Mouse (Mus musculus): ENCODE measurements around the gene Plin4. TPM values are rescaled to one million over a fixed set of nuclear protein-coding genes. Genes with fewer than 3 reads are reported as not detected.

Gene Plin4
- polyA plus RNA-seq, 1 experiment from 2014 or later, result 0.11 TPM

GRCm38 (mm10) chr17:56139355-56139754 is 29.8 kb upstream of the Plin4 start:
- WGBS, result 5% methylated on average over 18 of the region's 21 CpGs
- H3K9me3 ChIP-seq, result no peaks in the 10 kb centered on the region
- peaks cover 14% of the 10 kb centered on the region; the same call in 1 of the 2 replicates for H3K27me3 ChIP-seq
- H3K4me2 ChIP-seq (replicated peaks), result peak overlapping the region; percentile 77
- peak overlapping the region; percentile 84 for H3K4me3 ChIP-seq
- H3K36me3 ChIP-seq, result no peaks in the 10 kb centered on the region
- H3K4me1 ChIP-seq, result peaks cover 46% of the 10 kb centered on the region
- peak overlapping the region; percentile 76 for H3K9ac ChIP-seq (replicated peaks)
- peak overlapping the region; percentile 77; the same call in 1 of the 2 replicates for H3K27ac ChIP-seq (replicated peaks)
- peak; percentile 47 for ATAC-seq (replicated peaks)

DNA sequence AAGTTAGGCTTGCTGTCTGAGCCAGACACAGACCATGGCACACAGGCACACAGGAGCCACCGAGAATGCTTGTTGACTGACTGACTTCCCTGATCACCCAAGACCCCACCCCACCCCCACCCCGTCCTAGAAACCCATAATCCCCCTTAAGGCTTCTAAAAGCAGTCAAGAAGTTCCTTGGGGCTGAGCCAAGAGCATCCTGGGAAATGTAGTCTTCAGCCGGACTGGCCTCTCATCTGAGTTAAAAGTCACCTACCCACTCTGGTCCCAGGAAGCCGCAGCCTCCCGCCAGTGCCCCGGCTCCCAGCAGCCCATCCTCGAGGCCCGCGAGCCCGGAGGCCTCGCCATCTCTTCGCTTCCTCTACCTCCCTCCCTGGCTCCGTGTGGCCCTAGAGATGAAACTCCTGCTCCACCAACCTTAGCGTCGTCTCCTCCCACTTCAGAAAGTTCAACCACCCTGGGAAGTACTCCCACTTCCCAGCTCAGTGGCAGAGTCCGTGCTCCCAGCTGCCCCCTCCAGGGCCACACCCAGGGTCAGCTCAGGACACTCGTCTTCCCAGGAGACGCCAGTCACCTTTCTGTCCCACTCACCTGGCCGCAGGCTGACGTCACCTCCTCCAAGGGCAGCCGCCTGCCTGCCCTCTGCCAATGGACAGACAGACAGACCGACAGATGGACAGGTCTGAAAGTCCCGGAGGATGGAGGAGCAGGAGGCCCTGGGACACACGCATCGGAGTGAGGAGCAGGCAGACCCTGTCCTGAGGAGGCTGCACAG is 28.4 kb upstream of the Plin4 start:
- Histone ChIP-seq H3K4me1 (peaks cover 55% of the 10 kb centered on the region), H3K9me3 (no peaks in the 10 kb centered on the region), H3K4me3 (peak overlapping the region; percentile 84), H3K27ac (replicated peaks) (no peak overlapping the region), H3K36me3 (no peaks in the 10 kb centered on the region), H3K9ac (replicated peaks) (peak overlapping the region; percentile 35; the same call in 1 of the 2 replicates), H3K4me2 (replicated peaks) (peak overlapping the region; percentile 77), H3K27me3 (peaks cover 14% of the 10 kb centered on the region; the same call in 1 of the 2 replicates)
- WGBS, result 18% methylated on average over 25 of the region's 25 CpGs
- no peak for ATAC-seq (replicated peaks)

GRCm38 (mm10) chr17:56136558-56136957 is 27.0 kb upstream of the Plin4 start:
- peaks cover 46% of the 10 kb centered on the region for H3K4me1 ChIP-seq
- peaks cover 10% of the 10 kb centered on the region; the same call in 1 of the 2 replicates for H3K27me3 ChIP-seq
- no peaks in the 10 kb centered on the region for H3K9me3 ChIP-seq
- H3K36me3 ChIP-seq, result no peaks in the 10 kb centered on the region
- no peak for ATAC-seq (replicated peaks)
- H3K4me3 ChIP-seq, result no peak overlapping the region
- 84% methylated on average over 7 of the region's 7 CpGs for WGBS
- no peak overlapping the region for H3K9ac ChIP-seq (replicated peaks)
- no peak overlapping the region for H3K27ac ChIP-seq (replicated peaks)
- H3K4me2 ChIP-seq (replicated peaks), result no peak overlapping the region

GRCm38 (mm10) chr17:56134463-56134971 is 24.9 kb upstream of the Plin4 start:
- Histone ChIP-seq H3K9me3 (no peaks in the 10 kb centered on the region), H3K27ac (replicated peaks) (no peak overlapping the region), H3K9ac (replicated peaks) (no peak overlapping the region), H3K4me2 (replicated peaks) (peak overlapping the region; percentile 37), H3K4me3 (no peak overlapping the region), H3K36me3 (peaks cover 15% of the 10 kb centered on the region), H3K27me3 (no peaks in the 10 kb centered on the region), H3K4me1 (peaks cover 36% of the 10 kb centered on the region)
- WGBS, result 2% methylated on average over 27 of the region's 27 CpGs
- 0 out of 2 replicates have a peak, but pooled peaks have one; percentile 9 for ATAC-seq (replicated peaks)

DNA sequence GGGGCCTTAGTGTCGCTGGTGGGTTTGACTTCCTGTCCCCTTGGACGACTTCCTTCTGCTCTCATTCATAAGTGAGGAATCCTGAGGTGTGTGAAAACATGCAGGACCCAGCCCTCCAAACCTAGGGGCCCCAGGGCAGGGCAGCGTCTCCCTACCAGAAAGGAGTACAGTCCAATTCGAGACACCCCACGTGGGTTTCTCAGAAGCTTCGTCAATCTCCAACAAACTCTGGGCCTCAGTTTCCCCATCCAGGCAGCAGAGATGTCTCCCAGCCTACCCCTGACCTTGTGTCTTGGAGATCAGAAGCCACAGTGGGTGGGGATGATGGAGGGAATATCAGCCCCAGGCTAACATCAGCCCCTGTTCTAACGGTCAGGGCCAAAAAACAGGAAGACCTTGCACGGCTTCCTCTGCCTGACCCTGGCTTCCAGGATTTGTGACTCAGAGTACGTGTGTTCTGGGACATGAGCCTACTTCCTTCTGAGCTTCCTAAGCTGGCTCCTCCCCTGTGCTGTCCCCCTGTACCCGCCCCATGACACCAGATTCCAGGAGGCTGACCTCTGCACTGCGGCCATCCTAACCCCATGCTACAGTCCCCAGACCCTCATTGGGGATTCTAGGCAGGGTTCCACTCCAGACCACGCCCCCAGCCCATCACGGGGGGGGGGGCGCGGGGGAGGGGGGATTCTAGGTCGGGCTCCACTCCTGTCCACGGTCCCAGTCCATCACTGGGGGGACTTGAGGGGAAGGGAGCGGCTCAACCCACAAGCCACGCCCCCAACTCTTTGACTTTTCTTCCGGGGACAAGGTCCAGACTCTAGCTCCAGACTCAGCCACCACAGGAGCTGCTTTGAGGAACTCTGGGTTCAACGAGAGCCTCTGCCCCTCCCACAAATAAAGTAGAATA is 24.1 kb upstream of the Plin4 start:
- Histone ChIP-seq H3K4me2 (replicated peaks) (peak overlapping the region; percentile 37), H3K36me3 (peaks cover 22% of the 10 kb centered on the region), H3K9ac (replicated peaks) (no peak overlapping the region), H3K4me1 (peaks cover 28% of the 10 kb centered on the region), H3K4me3 (no peak overlapping the region), H3K27ac (replicated peaks) (peak overlapping the region; percentile 14; the same call in 1 of the 2 replicates), H3K9me3 (no peaks in the 10 kb centered on the region), H3K27me3 (no peaks in the 10 kb centered on the region)
- WGBS, result 23% methylated on average over 19 of the region's 21 CpGs
- 0 out of 2 replicates have a peak, but pooled peaks have one; percentile 21 for ATAC-seq (replicated peaks)

- H3K4me3 ChIP-seq, result no peak overlapping the region
- no peaks in the 10 kb centered on the region for H3K27me3 ChIP-seq
- peaks cover 19% of the 10 kb centered on the region for H3K4me1 ChIP-seq
- no peak overlapping the region for H3K9ac ChIP-seq (replicated peaks)
- no peak overlapping the region for H3K4me2 ChIP-seq (replicated peaks)
- 6% methylated on average over 14 of the region's 14 CpGs for WGBS
- no peak for ATAC-seq (replicated peaks)
- H3K9me3 ChIP-seq, result no peaks in the 10 kb centered on the region
- no peak overlapping the region for H3K27ac ChIP-seq (replicated peaks)
- peaks cover 29% of the 10 kb centered on the region for H3K36me3 ChIP-seq
Observed at GRCm38 (mm10) chr17:56132661-56133060, 23.1 kb upstream of the Plin4 start.

DNA sequence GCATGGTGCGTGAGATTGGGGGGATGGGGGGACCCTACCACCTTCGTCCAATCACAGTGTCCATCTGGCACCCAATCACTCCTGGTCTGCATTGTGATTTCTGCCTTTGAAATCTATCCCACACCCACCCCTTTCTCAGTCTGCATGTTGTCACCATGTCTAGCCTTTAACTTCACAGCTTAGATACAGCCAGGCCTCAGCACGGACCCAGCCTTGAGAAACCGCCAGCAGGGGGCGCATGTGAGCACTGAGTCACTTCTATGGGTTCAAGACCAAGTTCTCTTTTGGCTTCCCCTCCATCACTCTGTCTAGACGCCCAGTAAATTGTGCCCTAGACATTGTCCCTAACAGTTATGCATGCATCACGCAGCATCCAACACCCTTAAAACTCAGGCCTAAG is 22.2 kb upstream of the Plin4 start:
- Histone ChIP-seq H3K9ac (replicated peaks) (no peak overlapping the region), H3K27me3 (no peaks in the 10 kb centered on the region), H3K36me3 (peaks cover 36% of the 10 kb centered on the region), H3K27ac (replicated peaks) (no peak overlapping the region), H3K9me3 (no peaks in the 10 kb centered on the region), H3K4me3 (no peak overlapping the region), H3K4me2 (replicated peaks) (no peak overlapping the region), H3K4me1 (peaks cover 19% of the 10 kb centered on the region)
- peak; percentile 35; the same call in 1 of the 2 replicates for ATAC-seq (replicated peaks)
- WGBS, result 38% methylated on average over 7 of the region's 7 CpGs

DNA sequence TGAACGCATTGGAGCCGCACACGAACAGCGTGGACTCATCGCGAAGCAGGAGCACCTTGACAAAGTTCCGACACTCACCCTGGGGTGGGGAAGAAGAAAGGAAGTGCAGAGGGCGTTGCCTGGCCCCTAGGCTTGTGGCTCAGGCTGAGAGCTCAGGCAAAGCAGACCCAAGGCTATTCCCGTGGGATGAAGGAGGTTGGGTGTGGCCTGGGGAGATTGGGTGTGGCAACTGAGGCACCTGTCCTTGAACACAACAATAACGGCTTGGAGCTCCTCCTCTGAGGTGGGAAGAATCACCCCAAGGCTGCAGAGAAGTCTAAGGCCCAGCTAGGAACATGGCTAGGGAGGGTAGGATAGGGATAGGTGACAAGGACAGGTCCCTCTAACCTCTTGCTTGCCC is 21.5 kb upstream of the Plin4 start:
- no peak overlapping the region for H3K4me2 ChIP-seq (replicated peaks)
- H3K4me3 ChIP-seq, result no peak overlapping the region
- no peak overlapping the region for H3K9ac ChIP-seq (replicated peaks)
- H3K36me3 ChIP-seq, result peaks cover 41% of the 10 kb centered on the region
- 90% methylated on average over 10 of the region's 10 CpGs for WGBS
- H3K27me3 ChIP-seq, result no peaks in the 10 kb centered on the region
- no peak overlapping the region for H3K27ac ChIP-seq (replicated peaks)
- H3K4me1 ChIP-seq, result peaks cover 19% of the 10 kb centered on the region
- H3K9me3 ChIP-seq, result no peaks in the 10 kb centered on the region
- ATAC-seq (replicated peaks), result no peak

GRCm38 (mm10) chr17:56128246-56128645 is 18.6 kb upstream of the Plin4 start:
- H3K36me3 ChIP-seq, result peaks cover 55% of the 10 kb centered on the region
- H3K4me3 ChIP-seq, result no peak overlapping the region
- H3K4me1 ChIP-seq, result peaks cover 10% of the 10 kb centered on the region
- H3K27ac ChIP-seq (replicated peaks), result no peak overlapping the region
- no peak for ATAC-seq (replicated peaks)
- peaks cover 15% of the 10 kb centered on the region for H3K27me3 ChIP-seq
- no peaks in the 10 kb centered on the region for H3K9me3 ChIP-seq
- H3K9ac ChIP-seq (replicated peaks), result no peak overlapping the region
- 91% methylated on average over 15 of the region's 15 CpGs for WGBS
- H3K4me2 ChIP-seq (replicated peaks), result no peak overlapping the region

DNA sequence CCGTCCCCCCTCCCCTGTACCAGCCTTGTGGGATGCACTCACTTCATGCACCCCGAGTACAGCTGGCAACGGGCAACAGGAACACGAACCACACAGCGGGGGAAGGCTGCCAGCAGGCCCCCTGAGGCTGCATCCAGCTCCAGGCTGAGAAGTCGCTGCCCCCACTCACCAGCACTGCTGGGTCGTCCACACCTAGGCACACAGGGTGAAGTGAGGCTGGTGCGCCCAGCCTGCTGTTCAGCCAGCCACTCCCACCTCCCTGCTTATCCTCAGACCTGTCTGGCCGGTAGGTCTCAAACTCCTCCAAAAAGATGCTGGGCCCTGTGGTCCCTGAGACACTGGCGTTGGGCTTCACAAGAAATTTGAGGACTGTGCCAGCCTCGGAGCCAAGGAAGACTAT is 16.6 kb upstream of the Plin4 start:
- WGBS, result 77% methylated on average over 11 of the region's 11 CpGs
- peaks cover 31% of the 10 kb centered on the region for H3K27me3 ChIP-seq
- no peak overlapping the region for H3K9ac ChIP-seq (replicated peaks)
- no peak overlapping the region for H3K4me2 ChIP-seq (replicated peaks)
- ATAC-seq (replicated peaks), result no peak
- peaks cover 8% of the 10 kb centered on the region; the same call in 1 of the 2 replicates for H3K4me1 ChIP-seq
- no peak overlapping the region for H3K27ac ChIP-seq (replicated peaks)
- peaks cover 13% of the 10 kb centered on the region; the same call in 1 of the 2 replicates for H3K9me3 ChIP-seq
- H3K36me3 ChIP-seq, result peaks cover 54% of the 10 kb centered on the region
- H3K4me3 ChIP-seq, result no peak overlapping the region

DNA sequence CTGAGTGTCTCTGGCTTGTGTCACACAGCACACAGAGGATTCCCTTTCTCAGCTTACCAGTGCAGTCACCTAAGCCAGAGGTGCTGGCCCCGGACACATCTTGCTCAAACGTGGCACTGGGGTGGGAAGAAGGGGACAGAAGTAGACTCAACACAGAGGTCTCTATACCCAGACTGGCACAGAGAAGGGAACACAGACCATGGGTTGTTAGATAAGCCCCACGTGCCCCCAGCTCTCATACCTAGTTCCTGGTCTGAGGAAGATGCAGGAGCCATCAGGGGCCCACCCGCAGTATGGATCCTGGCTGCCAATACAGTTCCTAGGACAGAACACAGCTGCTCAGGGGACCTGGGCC is 15.7 kb upstream of the Plin4 start:
- Histone ChIP-seq H3K27ac (replicated peaks) (no peak overlapping the region), H3K27me3 (peaks cover 40% of the 10 kb centered on the region), H3K9me3 (peaks cover 13% of the 10 kb centered on the region; the same call in 1 of the 2 replicates), H3K9ac (replicated peaks) (no peak overlapping the region), H3K36me3 (peaks cover 46% of the 10 kb centered on the region), H3K4me3 (no peak overlapping the region), H3K4me1 (peaks cover 11% of the 10 kb centered on the region; the same call in 1 of the 2 replicates), H3K4me2 (replicated peaks) (no peak overlapping the region)
- ATAC-seq (replicated peaks), result no peak; the same call in 1 of the 2 replicates
- 85% methylated on average over 4 of the region's 4 CpGs for WGBS

Measured in forebrain, embryonic 15.5 days (tissue).